Mouse (Mus musculus) testis, adult 2 months (tissue): ENCODE results near the gene Ncf2.

ENCODE experiments used
- CTCF ChIP-seq: fragments of 200-500 bp; IDR thresholded peaks from 2 replicates; pipeline ENCODE4 v1.5.1; 2012; ENCODE audit warnings: low read depth, mild to moderate bottlenecking, inconsistent platforms, low read length, moderate library complexity; ENCODE audit not compliant: control insufficient read depth, insufficient read depth, insufficient replicate concordance
- POLR2A ChIP-seq: fragments of 200-500 bp; IDR thresholded peaks from 2 replicates; pipeline ENCODE4 v1.6.1; 2012; ENCODE audit warnings: low read depth, mild to moderate bottlenecking, inconsistent platforms, low read length, moderate library complexity; ENCODE audit not compliant: control insufficient read depth

DNA sequence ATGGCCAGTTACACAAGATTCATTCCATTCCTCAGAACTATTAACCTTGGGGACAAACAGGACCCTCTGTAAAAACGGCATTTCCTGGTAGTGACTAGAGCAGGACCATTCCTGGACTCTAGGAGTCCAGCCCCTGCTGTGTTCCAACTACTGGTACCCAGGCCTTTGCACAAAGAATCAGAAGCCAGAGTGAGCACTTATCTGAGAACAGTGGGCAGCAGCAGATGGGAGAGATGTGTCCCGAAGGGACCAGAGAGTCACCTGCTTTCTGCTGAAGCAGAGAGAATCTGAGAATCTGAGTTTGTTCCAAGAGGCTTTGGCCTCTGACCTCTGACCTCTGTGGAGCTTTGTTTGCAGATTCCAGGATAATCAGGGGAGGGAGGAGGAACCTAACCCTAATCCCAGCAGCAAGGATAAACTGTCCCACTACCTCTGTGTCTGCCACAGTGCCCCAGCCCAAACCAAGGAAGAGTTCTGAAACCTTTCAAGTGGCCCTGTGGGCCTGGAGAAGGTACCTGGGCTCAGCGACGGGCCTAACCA is 11.8 kb upstream of the Ncf2 start:
- TF ChIP-seq POLR2A = no peak
- no peak for TF ChIP-seq CTCF
